Mouse (Mus musculus): ENCODE data around the gene Srsf2. TPM values are rescaled to one million over a fixed set of nuclear protein-coding genes. Genes with fewer than 3 reads are reported as not detected.

Gene Srsf2
- total and polyA plus RNA-seq, 2 experiments from 2014 or later = 253 to 454 TPM

DNA sequence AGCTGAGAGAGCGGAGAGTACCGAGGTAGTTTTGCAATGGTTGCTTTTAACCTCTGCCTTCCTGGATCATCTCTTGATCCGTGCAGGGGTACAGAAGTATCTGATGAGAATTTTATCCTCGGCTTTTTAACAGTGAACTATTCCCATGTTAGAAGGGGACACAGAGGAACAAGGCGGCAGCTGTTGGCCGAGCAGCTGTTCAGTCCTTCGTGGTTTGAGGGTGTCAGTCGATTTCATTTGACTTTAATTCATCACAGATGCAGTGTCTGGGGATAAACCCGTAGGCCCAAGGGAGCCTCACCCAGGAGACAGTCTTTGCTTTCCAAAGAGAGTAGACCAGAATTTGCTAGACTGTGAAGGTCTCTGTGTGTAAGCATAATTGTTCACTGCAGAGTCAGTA lies 18.6 kb upstream of the Srsf2 start:
- TF ChIP-seq CTCF (IDR thresholded peaks at IDR 0.05; ENCODE audit: low read depth) = no peak
- no peak for DNase-seq (ENCODE audit: low spot score)
- Histone ChIP-seq H3K36me3 (ENCODE audit: insufficient read depth, low read length) (peaks cover 35% of the 10 kb centered on the region), H3K27me3 (ENCODE audit: insufficient read depth, low read length) (no peaks in the 10 kb centered on the region), H3K9ac (replicated peaks; ENCODE audit: low read length) (no peak overlapping the region), H3K27ac (no peak overlapping the region), H3K4me2 (ENCODE audit: low read depth, low read length) (no peak overlapping the region), H3K4me3 (ENCODE audit: low read length) (no peak overlapping the region), H3K9me3 (ENCODE audit: low read length) (no peaks in the 10 kb centered on the region), H3K4me1 (ENCODE audit: insufficient read depth, low read length) (no peaks in the 10 kb centered on the region)
- no peak for ATAC-seq
- 87% methylated on average over 9 of the region's 9 CpGs for WGBS

DNA sequence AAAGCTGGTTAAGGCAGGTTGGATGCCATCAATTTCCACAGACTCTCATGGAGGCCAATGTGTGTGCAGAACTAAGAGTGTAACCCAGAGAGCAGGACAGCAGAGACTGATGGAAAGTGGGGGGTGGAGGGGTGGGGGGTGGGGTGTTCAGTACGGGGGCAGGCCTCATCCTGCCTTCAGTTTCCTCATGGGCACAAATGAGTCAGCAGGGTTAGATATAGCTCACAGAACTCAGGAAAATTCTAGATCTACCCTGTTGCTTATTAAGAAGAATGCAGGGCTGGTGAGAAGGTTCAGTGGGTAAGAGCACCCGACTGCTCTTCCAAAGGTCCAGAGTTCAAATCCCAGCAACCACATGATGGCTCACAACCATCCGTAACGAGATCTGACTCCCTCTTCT lies 16.7 kb upstream of the Srsf2 start:
- no peak overlapping the region for H3K27ac ChIP-seq
- H3K4me1 ChIP-seq (ENCODE audit: insufficient read depth, low read length) = no peaks in the 10 kb centered on the region
- H3K9me3 ChIP-seq (ENCODE audit: low read length) = no peaks in the 10 kb centered on the region
- H3K4me2 ChIP-seq (ENCODE audit: low read depth, low read length) = no peak overlapping the region
- H3K27me3 ChIP-seq (ENCODE audit: insufficient read depth, low read length) = no peaks in the 10 kb centered on the region
- H3K9ac ChIP-seq (replicated peaks; ENCODE audit: low read length) = no peak overlapping the region
- no peak for DNase-seq (ENCODE audit: low spot score)
- TF ChIP-seq CTCF (IDR thresholded peaks at IDR 0.05; ENCODE audit: low read depth) = no peak
- peaks cover 52% of the 10 kb centered on the region for H3K36me3 ChIP-seq (ENCODE audit: insufficient read depth, low read length)
- ATAC-seq = no peak
- WGBS = 83% methylated on average over 4 of the region's 4 CpGs
- H3K4me3 ChIP-seq (ENCODE audit: low read length) = no peak overlapping the region

DNA sequence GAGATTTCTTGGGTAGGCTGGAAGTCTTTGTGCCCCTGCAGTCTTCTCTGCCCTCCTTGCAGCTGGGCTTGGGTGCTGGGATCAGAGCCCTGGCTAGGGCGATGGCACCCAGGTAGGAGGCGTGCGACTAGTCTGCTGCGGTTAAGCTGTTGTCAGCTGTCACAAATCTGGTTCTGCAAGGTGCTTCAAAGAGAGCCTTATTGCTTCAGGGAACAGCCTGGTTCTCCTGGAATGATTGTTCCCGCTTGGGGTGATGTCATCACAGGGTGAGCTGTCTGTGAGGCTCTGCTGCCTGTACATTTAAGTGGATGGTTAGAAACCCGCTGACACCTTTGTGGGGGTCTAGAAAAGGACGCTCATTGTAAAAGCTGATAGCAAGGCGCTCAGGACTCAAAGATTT lies 16.3 kb upstream of the Srsf2 start:
- H3K9me3 ChIP-seq (ENCODE audit: low read length) = no peaks in the 10 kb centered on the region
- no peak overlapping the region for H3K4me3 ChIP-seq (ENCODE audit: low read length)
- no peak overlapping the region for H3K27ac ChIP-seq
- TF ChIP-seq CTCF (IDR thresholded peaks at IDR 0.05; ENCODE audit: low read depth) = no peak
- no peak for ATAC-seq
- H3K27me3 ChIP-seq (ENCODE audit: insufficient read depth, low read length) = no peaks in the 10 kb centered on the region
- 94% methylated on average over 8 of the region's 8 CpGs for WGBS
- H3K36me3 ChIP-seq (ENCODE audit: insufficient read depth, low read length) = peaks cover 52% of the 10 kb centered on the region
- H3K9ac ChIP-seq (replicated peaks; ENCODE audit: low read length) = no peak overlapping the region
- no peak for DNase-seq (ENCODE audit: low spot score)
- H3K4me2 ChIP-seq (ENCODE audit: low read depth, low read length) = no peak overlapping the region
- H3K4me1 ChIP-seq (ENCODE audit: insufficient read depth, low read length) = no peaks in the 10 kb centered on the region

DNA sequence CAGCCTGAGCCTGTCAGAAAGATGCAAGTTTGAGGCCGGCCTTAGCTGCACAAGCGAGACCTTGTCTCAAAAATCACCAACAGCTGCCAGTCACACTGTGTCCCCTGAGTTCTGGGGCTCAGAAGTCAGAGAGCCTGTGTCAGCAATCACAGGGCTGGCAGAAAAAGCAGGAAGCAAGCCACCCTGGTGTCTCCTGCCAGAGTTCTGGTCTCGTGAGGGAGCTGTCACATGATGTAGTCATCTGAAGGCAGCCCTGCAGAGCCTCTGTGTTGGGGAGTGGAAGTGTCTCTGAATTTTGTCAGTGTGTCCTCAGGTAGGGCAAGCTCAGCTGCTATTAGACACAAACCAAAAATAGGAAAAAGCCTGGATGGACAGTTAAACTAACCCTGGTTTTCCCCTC lies 15.2 kb upstream of the Srsf2 start:
- ATAC-seq (no peak), DNase-seq (ENCODE audit: low spot score) (no peak)
- Histone ChIP-seq H3K27ac (no peak overlapping the region), H3K4me3 (ENCODE audit: low read length) (no peak overlapping the region), H3K9me3 (ENCODE audit: low read length) (no peaks in the 10 kb centered on the region), H3K27me3 (ENCODE audit: insufficient read depth, low read length) (no peaks in the 10 kb centered on the region), H3K36me3 (ENCODE audit: insufficient read depth, low read length) (peaks cover 52% of the 10 kb centered on the region), H3K9ac (replicated peaks; ENCODE audit: low read length) (no peak overlapping the region), H3K4me2 (ENCODE audit: low read depth, low read length) (no peak overlapping the region), H3K4me1 (ENCODE audit: insufficient read depth, low read length) (no peaks in the 10 kb centered on the region)
- TF ChIP-seq CTCF (IDR thresholded peaks at IDR 0.05; ENCODE audit: low read depth) = no peak
- 79% methylated on average over 3 of the region's 3 CpGs for WGBS

DNA sequence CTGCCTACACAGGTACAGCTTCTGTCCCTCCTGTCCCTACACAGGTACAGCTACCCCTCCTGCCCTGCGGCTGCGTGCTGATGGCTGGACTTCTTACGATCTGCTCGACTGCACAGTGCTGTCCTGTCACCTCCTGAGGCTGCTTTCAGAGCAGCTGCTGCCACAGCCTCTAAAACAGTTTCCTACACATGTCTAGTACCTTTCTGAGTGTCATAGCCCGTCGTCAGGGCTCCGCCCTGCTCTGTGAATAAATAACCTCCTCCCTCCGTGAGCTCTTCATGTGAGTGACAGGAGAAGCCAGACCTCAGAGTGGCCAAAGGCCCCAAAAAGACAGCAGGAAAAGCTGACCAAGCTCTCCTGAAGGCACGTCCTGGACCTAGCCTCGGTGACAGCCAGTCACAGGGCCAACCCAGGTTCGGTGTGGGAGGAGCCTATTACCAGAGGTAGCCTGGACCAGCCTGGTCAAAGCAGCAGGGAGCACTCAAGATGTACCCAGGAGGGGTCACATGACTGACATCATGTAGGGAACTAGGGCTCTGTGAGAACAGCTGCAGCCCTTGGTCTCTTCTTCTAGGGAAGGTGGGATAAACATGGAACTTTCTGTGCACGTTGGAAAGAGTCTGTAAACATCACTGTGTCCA lies 13.2 kb upstream of the Srsf2 start:
- TF ChIP-seq CTCF (IDR thresholded peaks at IDR 0.05; ENCODE audit: low read depth) = no peak
- DNase-seq (ENCODE audit: low spot score) = no peak
- no peaks in the 10 kb centered on the region for H3K27me3 ChIP-seq (ENCODE audit: insufficient read depth, low read length)
- H3K4me3 ChIP-seq (ENCODE audit: low read length) = no peak overlapping the region
- no peak overlapping the region for H3K27ac ChIP-seq
- H3K36me3 ChIP-seq (ENCODE audit: insufficient read depth, low read length) = peaks cover 50% of the 10 kb centered on the region
- H3K9me3 ChIP-seq (ENCODE audit: low read length) = no peaks in the 10 kb centered on the region
- no peak overlapping the region for H3K9ac ChIP-seq (replicated peaks; ENCODE audit: low read length)
- 0 out of 2 replicates have a peak, but pooled peaks have one; percentile 18 for ATAC-seq
- no peaks in the 10 kb centered on the region for H3K4me1 ChIP-seq (ENCODE audit: insufficient read depth, low read length)
- H3K4me2 ChIP-seq (ENCODE audit: low read depth, low read length) = no peak overlapping the region
- WGBS = 75% methylated on average over 12 of the region's 12 CpGs

DNA sequence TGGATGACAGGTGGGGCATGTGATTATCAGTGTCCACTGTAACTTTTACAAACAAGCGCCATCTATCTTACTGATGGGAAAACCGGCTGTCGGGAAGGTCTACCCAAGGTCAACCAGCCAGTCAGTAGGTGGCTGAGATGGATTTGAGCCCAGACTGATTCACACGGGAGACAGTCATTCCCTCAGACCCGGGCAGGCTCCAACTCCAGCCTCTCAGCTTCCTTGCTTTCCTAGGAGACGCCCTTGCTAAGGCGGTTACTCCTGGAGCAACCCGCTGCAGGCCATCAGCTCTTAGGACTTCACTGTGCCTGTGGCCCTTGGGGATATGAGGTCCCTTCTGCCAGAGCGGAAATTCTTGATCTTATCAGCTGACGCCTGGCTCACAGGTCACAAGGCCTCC lies 11.6 kb upstream of the Srsf2 start:
- H3K36me3 ChIP-seq (ENCODE audit: insufficient read depth, low read length) = peaks cover 61% of the 10 kb centered on the region

DNA sequence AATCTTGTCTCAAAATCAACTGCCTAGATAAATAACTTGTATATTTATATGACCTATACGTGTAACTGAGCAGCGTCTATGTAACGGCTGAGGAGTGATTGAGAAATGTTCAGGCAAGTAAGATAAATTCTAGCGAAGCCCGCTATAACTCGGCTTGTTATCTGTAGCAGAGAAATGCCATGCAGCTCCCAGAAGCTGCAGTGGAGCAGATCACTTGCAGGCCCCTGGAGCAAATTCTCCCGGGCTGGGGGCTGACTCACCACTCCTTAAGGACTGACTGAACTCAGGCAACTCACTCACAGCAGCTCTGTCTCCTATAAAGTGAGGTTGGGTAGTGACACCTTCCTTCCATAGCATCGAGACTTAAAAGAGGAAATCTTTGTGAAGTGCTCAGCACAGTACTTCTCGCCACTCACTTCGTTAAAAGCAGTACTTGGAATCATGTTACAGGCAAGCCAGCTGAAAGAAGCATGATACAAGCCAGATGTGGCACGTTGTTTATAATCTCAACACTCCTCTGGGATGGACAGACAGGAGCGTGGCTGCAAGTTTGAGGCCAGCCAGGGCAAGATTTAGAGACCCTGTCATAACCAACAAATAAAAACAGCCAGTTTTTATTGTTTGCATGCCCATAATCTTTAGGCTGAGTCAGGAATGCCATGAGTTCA lies 4.4 kb upstream of the Srsf2 start:
- no peak for DNase-seq (ENCODE audit: low spot score)
- no peak for TF ChIP-seq CTCF (IDR thresholded peaks at IDR 0.05; ENCODE audit: low read depth)
- no peak overlapping the region for H3K4me2 ChIP-seq (ENCODE audit: low read depth, low read length)
- H3K4me1 ChIP-seq (ENCODE audit: insufficient read depth, low read length) = no peaks in the 10 kb centered on the region; the same call in 1 of the 2 replicates
- WGBS = 88% methylated on average over 12 of the region's 12 CpGs
- no peak for ATAC-seq
- H3K9ac ChIP-seq (replicated peaks; ENCODE audit: low read length) = no peak overlapping the region
- no peaks in the 10 kb centered on the region for H3K9me3 ChIP-seq (ENCODE audit: low read length)
- no peak overlapping the region for H3K4me3 ChIP-seq (ENCODE audit: low read length)
- H3K27ac ChIP-seq = no peak overlapping the region
- H3K36me3 ChIP-seq (ENCODE audit: insufficient read depth, low read length) = peaks cover 36% of the 10 kb centered on the region
- H3K27me3 ChIP-seq (ENCODE audit: insufficient read depth, low read length) = no peaks in the 10 kb centered on the region

More for the DNA sequence above, 11.6 kb upstream of the Srsf2 start:
- Histone ChIP-seq H3K4me3 (ENCODE audit: low read length) (no peak overlapping the region), H3K4me2 (ENCODE audit: low read depth, low read length) (no peak overlapping the region), H3K27me3 (ENCODE audit: insufficient read depth, low read length) (no peaks in the 10 kb centered on the region), H3K4me1 (ENCODE audit: insufficient read depth, low read length) (no peaks in the 10 kb centered on the region), H3K27ac (no peak overlapping the region), H3K9ac (replicated peaks; ENCODE audit: low read length) (no peak overlapping the region), H3K9me3 (ENCODE audit: low read length) (no peaks in the 10 kb centered on the region)
- ATAC-seq (no peak), DNase-seq (ENCODE audit: low spot score) (no peak)
- TF ChIP-seq CTCF (IDR thresholded peaks at IDR 0.05; ENCODE audit: low read depth) = no peak
- WGBS = 84% methylated on average over 10 of the region's 10 CpGs
